Comparison of ENCODE assay signal across 19 mouse cellular contexts in genomic region chr13:103127594-103127993, GRCm38 (mm10).
"Had no signal": no experiment of that assay in that cellular context is flagged by ENCODE, and none has a peak within 500 bp of the region (broad histone marks: within the 10 kb centered on the region; RNA-seq: fewer than 3 reads in every experiment).

No protein-coding gene starts in this region.

- H3K4me3 ChIP-seq: lung, embryonic 15.5 days; megakaryocyte, embryonic 14.5 days; midbrain, embryonic 12.5 days; midbrain, embryonic 15.5 days; neural tube, embryonic 12.5 days had no signal

- H3K9ac ChIP-seq: liver, postnatal 0 days; lung, embryonic 15.5 days; midbrain, embryonic 12.5 days; midbrain, embryonic 15.5 days; neural tube, embryonic 12.5 days had no signal

- ATAC-seq: liver, postnatal 0 days; lung, postnatal 0 days; midbrain, embryonic 15.5 days had no signal

- DNase-seq: liver, postnatal 0 days; lung, adult 2 months; lung, postnatal 14 days; lung, postnatal 36 days; retina, postnatal 1 day; right cerebral cortex, adult 18-20 months; right cerebral cortex, postnatal 25 days; right cerebral cortex, postnatal 4 days; spleen, adult 18-20 months; thymus, adult 18-20 months; thymus, postnatal 14 days; thymus, postnatal 36 days had no signal

- H3K27ac ChIP-seq: lung, embryonic 15.5 days; macrophage; midbrain, embryonic 12.5 days; midbrain, embryonic 15.5 days; neural tube, embryonic 12.5 days had no signal

- H3K9me3 ChIP-seq: lung, embryonic 15.5 days; megakaryocyte, embryonic 14.5 days; midbrain, embryonic 12.5 days; midbrain, embryonic 15.5 days; neural tube, embryonic 12.5 days had no signal

- H3K36me3 ChIP-seq: lung, embryonic 15.5 days; midbrain, embryonic 12.5 days; midbrain, embryonic 15.5 days; neural tube, embryonic 12.5 days had no signal

- H3K4me2 ChIP-seq: lung, embryonic 15.5 days; midbrain, embryonic 12.5 days; midbrain, embryonic 15.5 days; neural tube, embryonic 12.5 days had no signal

- H3K27me3 ChIP-seq: lung, embryonic 15.5 days; megakaryocyte, embryonic 14.5 days; midbrain, embryonic 12.5 days; midbrain, embryonic 15.5 days; neural tube, embryonic 12.5 days had no signal

- H3K4me1 ChIP-seq: lung, embryonic 15.5 days; megakaryocyte, embryonic 14.5 days; neural tube, embryonic 12.5 days had no signal
